Mouse (Mus musculus) CH12.LX (cell line): ENCODE results near the gene Sacm1l. TPM values are rescaled to one million over a fixed set of nuclear protein-coding genes. Genes with fewer than 3 reads are reported as not detected.

ENCODE experiments used
- DNase-seq: peaks from one replicate; pipeline ENCODE4 v3.0.0-alpha.2; 2013; ENCODE audit errors: extremely low read depth
- H3K27ac ChIP-seq: 2 replicates; pipeline ENCODE4 v1.5.1; 2012; ENCODE audit warnings: low read depth, mild to moderate bottlenecking, control low read depth, moderate library complexity; ENCODE audit not compliant: insufficient read depth
- H3K27me3 ChIP-seq: replicated peaks from 2 replicates; pipeline ENCODE3; 2012; ENCODE audit warnings: inconsistent platforms
- H3K36me3 ChIP-seq, 2 experiments: replicated peaks in 1 of 2; 2 replicates each; pipeline versions ENCODE3 to v1.6.1; 2012; ENCODE audit warnings: inconsistent platforms in 1 of 2, low read length in 1 of 2, mild to moderate bottlenecking in 1 of 2, mixed read lengths in 1 of 2, moderate library complexity in 1 of 2; ENCODE audit not compliant: control insufficient read depth in 1 of 2, insufficient read depth in 1 of 2
- H3K4me1 ChIP-seq, 2 experiments: 2 replicates each; pipeline ENCODE4 v1.6.1; 2012; ENCODE audit warnings: inconsistent platforms in 1 of 2, moderate library complexity in 1 of 2; ENCODE audit not compliant: insufficient read depth in 2 of 2, control insufficient read depth in 1 of 2
- H3K4me2 ChIP-seq: 2 replicates; pipeline ENCODE4 v1.6.1; 2012; ENCODE audit warnings: low read depth, mild to moderate bottlenecking, control low read depth; ENCODE audit not compliant: poor library complexity, insufficient read depth, severe bottlenecking
- H3K4me3 ChIP-seq, 3 experiments: fragments of 150-350 bp in 1 of 3; sonication (generic) in 1 of 3; replicated peaks in 1 of 3; 2 replicates each; pipeline versions ENCODE3 to v1.5.1; 2011 to 2012; ENCODE audit warnings: low read depth in 2 of 3, low read length in 2 of 3, mild to moderate bottlenecking in 2 of 3, moderate library complexity in 2 of 3, control low read depth in 1 of 3, improper control_type of control experiment in 1 of 3, inconsistent platforms in 1 of 3, mixed read lengths in 1 of 3; ENCODE audit not compliant: poor library complexity in 1 of 3
- H3K79me2 ChIP-seq: replicated peaks from 2 replicates; pipeline ENCODE4 v1.6.1; 2012; ENCODE audit warnings: mild to moderate bottlenecking, moderate library complexity; ENCODE audit not compliant: control insufficient read depth, poor library complexity, insufficient read depth, severe bottlenecking; ENCODE audit errors: extremely low read depth
- H3K9ac ChIP-seq: 2 replicates; pipeline ENCODE4 v1.6.1; 2012; ENCODE audit warnings: low read depth, mild to moderate bottlenecking, control low read depth, moderate library complexity; ENCODE audit not compliant: insufficient read depth
- H3K9me3 ChIP-seq: replicated peaks from 2 replicates; pipeline ENCODE3; 2012; ENCODE audit warnings: low read length, inconsistent platforms, mixed read lengths
- BHLHE40 ChIP-seq: IDR thresholded peaks from 2 replicates; pipeline ENCODE4 v1.6.1; 2011; ENCODE audit warnings: mild to moderate bottlenecking, low read depth, low read length, improper control_type of control experiment
- CHD2 ChIP-seq: IDR thresholded peaks from 2 replicates; pipeline ENCODE4 v1.6.1; 2011; ENCODE audit warnings: low read length, improper control_type of control experiment
- E2F4 ChIP-seq: IDR thresholded peaks from 2 replicates; pipeline ENCODE4 v1.6.1; 2011; ENCODE audit warnings: low read depth, low read length, improper control_type of control experiment; ENCODE audit not compliant: insufficient replicate concordance
- ELF1 ChIP-seq: IDR thresholded peaks from 2 replicates; pipeline ENCODE4 v1.6.1; 2014; ENCODE audit warnings: low read depth, mild to moderate bottlenecking, inconsistent platforms, low read length, improper control_type of control experiment
- EP300 ChIP-seq: IDR thresholded peaks from 2 replicates; pipeline ENCODE4 v1.6.1; 2011; ENCODE audit warnings: low read length, improper control_type of control experiment
- ETS1 ChIP-seq: conservative IDR thresholded peaks from 2 replicates; pipeline ENCODE4 v1.6.1; 2012; ENCODE audit warnings: low read depth, mild to moderate bottlenecking, inconsistent platforms, low read length, improper control_type of control experiment, moderate library complexity
- GABPA ChIP-seq: IDR thresholded peaks from 2 replicates; pipeline ENCODE4 v1.6.1; 2012; ENCODE audit warnings: low read depth, low read length, improper control_type of control experiment, inconsistent platforms; ENCODE audit not compliant: insufficient replicate concordance
- HCFC1 ChIP-seq: IDR thresholded peaks from 2 replicates; pipeline ENCODE4 v1.6.1; 2012; ENCODE audit warnings: low read depth, mild to moderate bottlenecking, inconsistent platforms, low read length, improper control_type of control experiment
- IRF4 ChIP-seq: IDR thresholded peaks from 2 replicates; pipeline ENCODE4 v1.6.1; 2014; ENCODE audit warnings: low read depth, mild to moderate bottlenecking, inconsistent platforms, low read length, improper control_type of control experiment
- JUN ChIP-seq: IDR thresholded peaks from 2 replicates; pipeline ENCODE4 v1.6.1; 2011; ENCODE audit warnings: low read depth, mild to moderate bottlenecking, low read length, improper control_type of control experiment, moderate library complexity; ENCODE audit not compliant: insufficient read depth
- KAT2A ChIP-seq: IDR thresholded peaks from 2 replicates; pipeline ENCODE4 v1.6.1; 2012; ENCODE audit warnings: low read length, improper control_type of control experiment, inconsistent platforms; ENCODE audit not compliant: insufficient replicate concordance
- MAFK ChIP-seq: IDR thresholded peaks from 2 replicates; pipeline ENCODE4 v1.6.1; 2011; ENCODE audit warnings: low read length, improper control_type of control experiment; ENCODE audit not compliant: insufficient replicate concordance
- MAX ChIP-seq: IDR thresholded peaks from 2 replicates; pipeline ENCODE4 v1.6.1; 2011; ENCODE audit warnings: low read length, improper control_type of control experiment
- MAZ ChIP-seq: IDR thresholded peaks from 2 replicates; pipeline ENCODE4 v1.6.1; 2012; ENCODE audit warnings: low read depth, mild to moderate bottlenecking, inconsistent platforms, low read length, improper control_type of control experiment, moderate library complexity
- MEF2A ChIP-seq: IDR thresholded peaks from 2 replicates; pipeline ENCODE4 v1.6.1; 2014; ENCODE audit warnings: low read depth, mild to moderate bottlenecking, inconsistent platforms, low read length, improper control_type of control experiment, borderline replicate concordance
- MXI1 ChIP-seq: IDR thresholded peaks from 2 replicates; pipeline ENCODE4 v1.6.1; 2011; ENCODE audit warnings: mild to moderate bottlenecking, low read depth, low read length, improper control_type of control experiment
- MYC ChIP-seq: IDR thresholded peaks from 2 replicates; pipeline ENCODE4 v1.6.1; 2011; ENCODE audit warnings: low read depth, mild to moderate bottlenecking, improper control_type of control experiment, low read length
- NELFE ChIP-seq: IDR thresholded peaks from 2 replicates; pipeline ENCODE4 v1.6.1; 2011; ENCODE audit warnings: low read depth, low read length, improper control_type of control experiment
- NRF1 ChIP-seq: IDR thresholded peaks from 2 replicates; pipeline ENCODE4 v1.6.1; 2014; ENCODE audit warnings: low read depth, mild to moderate bottlenecking, inconsistent platforms, low read length, improper control_type of control experiment, moderate library complexity
- POLR2A ChIP-seq: IDR thresholded peaks from 2 replicates; pipeline ENCODE4 v1.6.1; 2011; ENCODE audit warnings: low read depth, mild to moderate bottlenecking, improper control_type of control experiment, low read length
- RCOR1 ChIP-seq: conservative IDR thresholded peaks from 2 replicates; pipeline ENCODE4 v1.6.1; 2012; ENCODE audit warnings: low read depth, mild to moderate bottlenecking, inconsistent platforms, low read length, improper control_type of control experiment
- SIN3A ChIP-seq: IDR thresholded peaks from 2 replicates; pipeline ENCODE4 v1.6.1; 2012; ENCODE audit warnings: low read length, improper control_type of control experiment, inconsistent platforms
- TBP ChIP-seq: conservative IDR thresholded peaks from 2 replicates; pipeline ENCODE4 v1.6.1; 2011; ENCODE audit warnings: low read depth, low read length, improper control_type of control experiment
- TCF12 ChIP-seq: IDR thresholded peaks from 2 replicates; pipeline ENCODE4 v1.6.1; 2014; ENCODE audit warnings: low read depth, mild to moderate bottlenecking, inconsistent platforms, low read length, improper control_type of control experiment
- UBTF ChIP-seq: IDR thresholded peaks from 2 replicates; pipeline ENCODE4 v1.6.1; 2012; ENCODE audit warnings: low read depth, mild to moderate bottlenecking, inconsistent platforms, low read length, improper control_type of control experiment, moderate library complexity
- USF1 ChIP-seq: IDR thresholded peaks from 2 replicates; pipeline ENCODE4 v1.6.1; 2014; ENCODE audit warnings: low read depth, mild to moderate bottlenecking, inconsistent platforms, low read length, improper control_type of control experiment
- USF2 ChIP-seq: conservative IDR thresholded peaks from 2 replicates; pipeline ENCODE4 v1.6.1; 2011; ENCODE audit warnings: low read depth, low read length, improper control_type of control experiment
- ZC3H11A ChIP-seq: IDR thresholded peaks from 2 replicates; pipeline ENCODE4 v1.6.1; 2012; ENCODE audit warnings: low read depth, mild to moderate bottlenecking, inconsistent platforms, low read length, improper control_type of control experiment
- ZKSCAN1 ChIP-seq: IDR thresholded peaks from 2 replicates; pipeline ENCODE4 v1.6.1; 2012; ENCODE audit warnings: low read depth, inconsistent platforms, low read length, improper control_type of control experiment, borderline replicate concordance
- ZMIZ1 ChIP-seq: IDR thresholded peaks from 2 replicates; pipeline ENCODE4 v1.6.1; 2012; ENCODE audit warnings: low read depth, mild to moderate bottlenecking, inconsistent platforms, low read length, improper control_type of control experiment
- ZNF384 ChIP-seq: IDR thresholded peaks from 2 replicates; pipeline ENCODE4 v1.6.1; 2012; ENCODE audit warnings: low read depth, low read length, improper control_type of control experiment, inconsistent platforms
- dilution Hi-C: fragments of 300-500 bp; cut with MboI; formaldehyde crosslinking; loops from 2 replicates; pipeline ENCODE4 v1.14.3; 2020; ENCODE audit warnings: low sequenced_read_pairs; ENCODE audit not compliant: extremely low pct_unique_long_range_greater_than_20kb, extremely low pct_ligation_motif_present
- in situ Hi-C: fragments of 300-500 bp; cut with MboI; formaldehyde crosslinking; loops from 3 replicates; pipeline ENCODE4 v1.14.3; 2019; ENCODE audit warnings: low sequenced_read_pairs, low pct_ligation_motif_present, low pct_unique_long_range_greater_than_20kb, mixed read lengths
- polyA plus RNA-seq: library from polyadenylated mRNA; unstranded; fragments of >175 nt; gene quantifications from 2 replicates; pipeline ENCODE4 v1.2.1, GENCODE M21; 2012; ENCODE audit warnings: low read depth; ENCODE audit not compliant: insufficient read length
- total RNA-seq, 2 experiments: library from RNA; depleted of rRNA; stranded (reverse); fragments of 300-350 nt in 1 of 2; fragments of >200 nt in 1 of 2; gene quantifications; 2 replicates each; pipeline ENCODE4 v1.2.3; 2012 to 2014

The Sacm1l gene
- total RNA-seq (2012; rRNA removed): 29.5 and 31.1 TPM in 2 replicates
- total RNA-seq (2014; rRNA removed): 67.6 and 77.0 TPM in 2 replicates
- polyA plus RNA-seq: 37.4 and 38.2 TPM in 2 replicates

DNA sequence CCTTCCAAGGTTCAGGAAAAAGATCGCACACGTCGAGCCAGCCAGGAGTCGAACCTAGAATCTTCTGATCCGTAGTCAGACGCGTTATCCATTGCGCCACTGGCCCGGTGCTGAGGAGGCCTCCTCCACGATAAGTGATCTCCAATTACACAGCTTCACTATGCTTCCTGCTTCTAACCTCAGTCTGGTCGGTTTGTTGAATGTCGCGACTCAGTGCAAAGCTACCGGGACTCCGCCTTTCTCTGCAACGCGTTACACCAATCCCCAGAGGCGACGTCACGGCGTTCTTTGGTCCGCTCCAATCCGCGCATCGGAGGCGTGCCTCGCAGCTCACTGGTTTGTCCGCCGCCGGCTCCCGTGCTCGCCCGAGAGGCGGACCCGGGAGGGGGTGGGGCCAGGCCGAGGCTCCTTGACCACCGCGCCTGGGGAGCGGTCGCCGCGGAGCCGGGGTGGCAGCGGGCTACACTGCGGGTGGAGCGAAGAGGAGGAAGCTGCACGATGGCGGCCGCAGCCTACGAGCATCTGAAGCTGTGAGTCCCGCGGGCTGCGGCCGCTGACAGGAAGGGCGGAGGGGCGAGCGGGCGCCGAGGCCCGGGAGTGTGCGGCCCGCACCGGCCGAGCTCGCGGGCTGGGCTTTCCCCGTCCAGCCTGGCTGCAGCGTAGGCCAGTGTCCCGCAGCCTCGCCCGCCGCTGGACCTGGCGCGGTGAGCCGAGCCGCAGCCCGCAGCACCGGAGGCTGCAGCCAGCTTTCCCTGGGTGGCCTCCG, at the start of gene Sacm1l:
Sacm1l (plus strand) TSS at position 368 of the 766 bp plus-strand sequence.
- in situ Hi-C loops (loop anchor here (5.0 to 10.0 kb wide), 2 partner anchors 67 to 275 kb away; no protein-coding TSS in a partner anchor), dilution Hi-C loops (no loop called here)
- Histone ChIP-seq H3K79me2 (peaks cover 37% of the 10 kb centered on the region), H3K9ac (peak within 1 kb of the TSS; percentile 58), H3K27me3 (no peaks in the 10 kb centered on the region), H3K36me3 (peaks cover 0 to 3% of the 10 kb centered on the region in 2 experiments), H3K4me3 (peak within 1 kb of the TSS; percentile 74 to 95 (median 94)), H3K4me2 (peak within 1 kb of the TSS; percentile 99), H3K27ac (peak within 1 kb of the TSS; percentile 65), H3K9me3 (no peaks in the 10 kb centered on the region), H3K4me1 (peaks cover 8 to 42% of the 10 kb centered on the region in 2 experiments)
- peak; percentile 99 for DNase-seq
- peak; percentile 81; the same call in 1 of the 2 replicates for TF ChIP-seq ZMIZ1
- TF ChIP-seq UBTF: peak; percentile 83; the same call in 1 of the 2 replicates
- no peak for TF ChIP-seq USF1
- TF ChIP-seq TBP: peak; percentile 100
- TF ChIP-seq TCF12: peak; percentile 58
- peak; percentile 79 for TF ChIP-seq POLR2A
- 0 out of 2 replicates have a peak, but pooled peaks have one; percentile 85 for TF ChIP-seq E2F4
- TF ChIP-seq ZKSCAN1: no peak
- no peak for TF ChIP-seq EP300
- no peak for TF ChIP-seq JUN
- 0 out of 2 replicates have a peak, but pooled peaks have one; percentile 13 for TF ChIP-seq BHLHE40
- TF ChIP-seq MAX: no peak
- peak; percentile 66 for TF ChIP-seq NRF1
- no peak for TF ChIP-seq ETS1
- TF ChIP-seq NELFE: peak; percentile 48; the same call in 1 of the 2 replicates
- peak; percentile 78 for TF ChIP-seq HCFC1
- TF ChIP-seq KAT2A: peak; percentile 77; the same call in 1 of the 2 replicates
- TF ChIP-seq RCOR1: no peak
- peak; percentile 72 for TF ChIP-seq CHD2
- peak; percentile 98 for TF ChIP-seq ELF1
- no peak for TF ChIP-seq MYC
- TF ChIP-seq GABPA: no peak
- TF ChIP-seq ZC3H11A: no peak
- peak; percentile 97 for TF ChIP-seq MAFK
- TF ChIP-seq USF2: no peak
- no peak for TF ChIP-seq ZNF384
- TF ChIP-seq MAZ: 0 out of 2 replicates have a peak, but pooled peaks have one; percentile 44
- TF ChIP-seq MXI1: no peak; the same call in 1 of the 2 replicates
- TF ChIP-seq IRF4: peak; percentile 53; the same call in 1 of the 2 replicates
- TF ChIP-seq MEF2A: peak; percentile 40; the same call in 1 of the 2 replicates
- no peak; the same call in none of the 2 replicates for TF ChIP-seq SIN3A
